Mouse (Mus musculus): Measurements from ENCODE around the gene Mtor.

DNA sequence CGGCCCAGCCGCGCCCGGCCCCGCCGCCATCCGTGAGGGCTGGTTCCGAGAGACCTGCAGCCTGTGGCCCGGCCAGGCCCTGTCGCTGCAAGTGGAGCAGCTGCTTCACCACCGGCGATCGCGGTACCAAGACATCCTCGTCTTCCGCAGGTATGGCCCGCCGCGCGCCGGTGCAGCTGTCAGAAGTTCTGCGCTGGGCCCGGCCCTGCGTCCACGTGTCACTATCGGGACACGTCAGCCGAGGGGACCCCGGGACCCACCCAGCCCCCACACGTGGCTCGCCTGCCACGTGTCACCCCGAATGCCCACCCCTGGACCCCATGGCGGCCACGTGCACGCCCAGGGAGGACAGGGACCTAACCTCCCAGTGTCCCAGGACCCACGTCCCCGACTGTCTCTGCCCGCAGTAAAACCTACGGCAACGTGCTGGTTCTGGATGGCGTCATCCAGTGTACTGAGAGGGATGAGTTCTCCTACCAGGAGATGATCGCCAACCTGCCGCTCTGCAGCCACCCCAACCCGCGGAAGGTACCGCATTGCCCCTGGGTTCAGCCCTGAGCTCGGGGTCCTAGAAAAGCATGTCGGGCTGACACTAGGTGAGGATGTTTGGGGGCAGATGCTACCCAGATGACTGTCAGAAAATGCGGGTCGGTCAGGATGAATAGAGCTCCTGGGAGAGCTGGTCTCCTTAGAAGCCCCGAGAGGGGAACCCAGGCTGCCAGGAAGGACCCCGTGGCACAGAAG is 143.4 kb downstream of the Mtor start:
- no peak for TF ChIP-seq CTCF (IDR thresholded peaks at IDR 0.05; ENCODE audit: low read depth)
- TF ChIP-seq EP300 (optimal IDR thresholded peaks at IDR 0.05): no peak
